Mouse (Mus musculus) erythroid progenitor cell, adult 5-6 weeks (primary cell): ENCODE results near the gene Ndufb10. TPM values are rescaled to one million over a fixed set of nuclear protein-coding genes. Genes with fewer than 3 reads are reported as not detected.

ENCODE experiments used
- ATAC-seq: replicated peaks from 2 replicates; pipeline ENCODE4 v1.8.0; 2016; ENCODE audit warnings: moderate number of reproducible peaks, mild to moderate bottlenecking, moderate TSS enrichment, inconsistent platforms; ENCODE audit not compliant: poor library complexity, low FRiP score, severe bottlenecking
- total RNA-seq, 2 experiments: library from RNA; stranded (forward) in 1 of 2; stranded (reverse) in 1 of 2; fragments of 150-400 nt in 1 of 2; fragments of 186-747, 209-891 nt in 1 of 2; gene quantifications; 2 replicates each; pipeline versions ENCODE4 v1.2.3 to v1.2.4; 2015 to 2017; ENCODE audit warnings: low replicate concordance in 2 of 2

Gene Ndufb10
- total RNA-seq, 2 experiments from 2014 or later: 84.0 to 200 TPM

DNA sequence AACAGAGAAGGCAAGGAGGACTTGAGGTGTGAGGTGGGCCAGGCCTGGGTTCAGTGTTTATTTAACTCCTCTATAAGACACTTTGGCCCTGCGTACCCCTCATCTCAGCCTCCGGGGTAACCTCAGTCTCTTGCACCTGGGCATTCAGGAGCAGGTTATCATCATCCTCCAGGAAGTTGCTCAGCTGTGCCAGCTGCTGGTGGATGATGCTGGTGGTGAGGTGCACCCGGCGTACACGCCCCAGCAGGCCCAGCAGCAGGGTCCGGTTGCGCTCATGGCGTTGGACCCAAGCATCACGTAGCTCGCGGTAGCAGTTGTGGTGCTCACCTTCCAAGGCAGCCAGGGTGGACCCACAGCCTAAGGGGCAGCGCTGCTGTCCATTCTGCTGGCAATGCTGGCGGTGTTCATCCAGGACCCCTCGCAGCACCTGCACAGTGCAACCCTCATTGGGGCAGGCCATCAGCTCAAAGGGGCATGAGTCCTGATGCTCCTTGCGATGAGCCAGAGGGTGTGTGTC, 8.1 kb downstream of the Ndufb10 start:
- ATAC-seq: no peak

DNA sequence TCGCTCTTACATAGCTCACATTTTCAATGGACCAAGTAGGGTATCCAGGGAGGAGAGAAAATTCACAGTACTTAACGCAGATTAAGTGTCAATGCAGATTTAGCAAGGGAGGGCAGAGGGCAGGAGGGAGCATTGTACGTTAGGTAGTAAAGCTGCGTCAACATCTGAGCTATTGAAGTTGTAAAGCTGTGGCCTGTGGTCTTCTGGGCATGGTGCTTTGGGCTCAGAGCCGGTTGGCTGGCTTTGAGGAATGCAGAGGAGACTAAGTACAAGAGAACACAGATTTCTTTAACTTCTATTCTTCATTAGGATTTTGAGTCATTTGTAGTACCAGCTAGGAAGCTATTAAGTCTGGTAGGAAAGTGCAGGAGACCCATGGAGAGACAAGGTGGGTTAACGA, 8.7 kb downstream of the Ndufb10 start:
- ATAC-seq: no peak

DNA sequence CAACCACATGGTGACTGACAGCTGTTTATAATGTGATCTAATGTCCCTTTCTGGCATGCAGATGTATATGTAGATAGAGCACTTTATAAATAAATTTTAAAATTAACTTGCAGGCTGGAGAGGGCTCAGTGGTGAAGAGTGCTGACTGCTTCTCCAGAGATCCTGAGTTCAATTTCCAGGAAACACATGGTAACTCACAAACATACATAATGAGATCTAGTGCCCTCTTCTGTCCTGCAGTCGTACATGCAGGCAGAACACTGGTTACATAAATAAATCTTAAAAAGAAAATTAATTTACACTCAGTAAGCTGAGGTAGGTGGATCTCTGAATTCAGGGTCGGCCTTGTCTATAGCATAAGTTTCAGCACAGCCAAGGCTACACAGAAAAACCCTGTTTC, 15.6 kb downstream of the Ndufb10 start:
- no peak for ATAC-seq

DNA sequence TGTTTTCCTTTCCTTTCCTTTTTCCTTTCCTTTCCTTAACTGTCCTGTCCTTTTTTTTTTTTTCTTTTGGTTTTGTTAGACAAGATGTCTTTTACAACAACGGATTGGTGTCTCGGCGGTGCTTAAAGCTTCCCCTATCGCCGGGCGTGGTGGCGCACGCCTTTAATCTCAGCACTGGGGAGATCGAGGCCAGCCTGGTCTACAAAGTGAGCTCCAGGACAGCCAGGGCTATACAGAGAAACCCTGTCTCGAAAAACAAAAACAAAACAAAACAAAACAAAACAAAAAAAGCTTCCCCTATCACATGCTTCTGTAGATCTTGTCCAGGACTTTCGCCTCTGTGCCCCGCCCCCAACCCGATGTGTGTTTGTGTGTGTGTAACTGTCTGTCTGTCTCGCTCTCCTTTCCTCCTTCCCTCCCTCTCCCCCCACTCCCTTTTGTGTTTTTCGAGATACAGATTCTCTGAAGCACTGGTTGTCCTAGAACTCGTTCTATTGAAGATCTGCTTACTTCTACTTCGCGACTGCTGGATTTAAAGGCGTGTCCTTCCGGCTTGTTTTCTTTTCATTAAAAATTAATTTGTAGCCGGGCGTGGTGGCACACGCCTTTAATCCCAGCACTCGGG, 16.4 kb downstream of the Ndufb10 start:
- peak; percentile 57 for ATAC-seq

DNA sequence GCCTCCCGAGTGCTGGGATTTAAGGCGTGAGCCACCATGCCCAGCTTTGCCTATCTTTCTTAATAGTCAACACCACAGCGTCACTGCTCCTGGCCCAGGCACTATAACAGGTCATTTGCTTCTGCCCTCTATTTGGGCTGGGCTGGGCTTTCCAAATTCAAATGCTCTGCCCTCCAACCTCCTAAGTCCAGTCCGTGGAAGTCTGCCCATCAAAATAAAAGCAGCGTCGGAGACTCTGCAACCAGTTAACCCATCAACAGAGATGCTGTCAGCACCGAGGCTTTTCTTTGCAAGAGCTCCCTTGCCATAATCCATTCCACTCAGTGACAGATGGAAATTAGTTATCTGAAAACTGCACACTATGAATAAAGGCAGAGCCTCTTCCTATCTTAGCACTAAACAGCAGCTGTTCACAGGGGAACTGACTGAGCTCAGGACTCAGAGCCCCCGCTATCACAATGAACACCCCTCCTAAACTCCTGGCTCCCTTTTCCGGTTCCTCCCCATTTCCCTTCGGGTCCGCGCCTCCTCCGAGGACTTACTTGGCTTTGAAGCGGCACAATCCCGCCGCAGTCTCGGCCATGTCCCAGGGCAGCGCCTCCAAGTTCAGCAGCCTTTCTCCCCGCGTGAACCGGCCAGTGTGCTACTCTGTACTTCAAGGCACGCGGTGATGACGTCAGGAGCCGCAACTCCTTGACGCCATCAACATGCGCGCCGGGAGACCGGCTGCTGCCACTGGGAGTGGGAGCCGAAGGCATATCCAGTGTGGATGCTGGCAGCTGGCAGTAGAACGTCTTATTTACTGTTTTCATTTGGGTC, 17.1 kb downstream of the Ndufb10 start, which contains the start of gene Tbl3:
Tbl3 (minus strand) TSS at position 679 of the 819 bp plus-strand sequence.
- ATAC-seq: peak; percentile 89

DNA sequence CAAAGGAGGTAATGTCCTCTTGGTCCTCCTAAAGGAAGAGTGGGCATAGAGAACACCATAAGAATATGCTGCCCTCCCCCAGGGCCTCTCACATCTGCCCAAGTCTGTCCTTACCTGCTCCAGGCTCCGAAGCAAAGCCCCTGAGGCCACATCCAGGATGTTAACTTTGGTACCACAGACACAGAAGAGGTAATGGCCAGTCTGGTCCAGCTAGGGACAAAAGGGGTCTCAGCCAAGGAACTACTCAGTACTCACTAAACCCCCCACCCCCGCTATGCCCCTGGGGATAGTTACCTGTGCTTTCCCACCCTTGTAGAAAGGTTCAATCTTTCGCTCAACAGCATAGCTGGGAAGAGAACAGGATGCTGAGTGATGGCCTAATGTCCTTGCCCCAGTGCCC, 18.5 kb downstream of the Ndufb10 start:
- no peak for ATAC-seq

DNA sequence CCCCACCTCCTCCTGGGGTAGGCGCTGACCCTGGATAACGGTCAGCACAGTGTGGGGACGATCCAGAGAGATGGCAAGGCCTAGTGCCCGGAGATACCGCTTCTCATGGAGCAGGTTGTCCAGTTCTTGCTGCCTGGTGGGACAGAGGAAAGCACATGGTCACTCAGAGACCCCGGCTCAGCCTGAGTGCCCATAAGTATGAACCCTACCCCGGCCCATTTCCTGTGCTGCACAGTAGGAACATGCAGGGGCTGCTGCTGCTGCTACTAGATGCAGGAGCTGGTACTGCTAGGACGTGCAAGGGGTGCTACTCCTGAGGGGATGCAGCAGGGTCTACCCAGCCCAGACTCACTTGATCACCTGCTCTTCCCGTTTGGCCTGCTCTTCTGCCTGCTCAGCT, 23.0 kb downstream of the Ndufb10 start:
- ATAC-seq: no peak

DNA sequence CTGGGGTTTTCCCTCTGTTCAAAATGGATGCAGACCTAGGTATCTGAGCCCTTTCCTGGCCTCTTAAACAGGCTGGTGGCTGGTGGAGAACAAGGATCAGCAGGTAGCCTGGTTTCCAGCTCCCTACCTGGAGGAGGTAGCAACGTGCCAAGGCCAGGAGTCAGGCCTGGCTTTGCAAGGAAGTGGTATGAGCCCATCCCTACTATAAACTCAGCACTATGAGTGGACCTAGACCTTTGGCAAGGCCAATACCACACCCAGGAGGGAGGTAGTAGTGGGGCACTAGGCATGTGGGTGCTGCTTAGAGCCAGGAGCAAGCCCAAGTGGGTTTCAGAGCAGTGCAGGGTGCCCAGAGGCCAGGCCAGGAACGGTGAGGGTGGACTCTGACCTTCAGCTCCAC, 24.8 kb downstream of the Ndufb10 start:
- no peak for ATAC-seq

DNA sequence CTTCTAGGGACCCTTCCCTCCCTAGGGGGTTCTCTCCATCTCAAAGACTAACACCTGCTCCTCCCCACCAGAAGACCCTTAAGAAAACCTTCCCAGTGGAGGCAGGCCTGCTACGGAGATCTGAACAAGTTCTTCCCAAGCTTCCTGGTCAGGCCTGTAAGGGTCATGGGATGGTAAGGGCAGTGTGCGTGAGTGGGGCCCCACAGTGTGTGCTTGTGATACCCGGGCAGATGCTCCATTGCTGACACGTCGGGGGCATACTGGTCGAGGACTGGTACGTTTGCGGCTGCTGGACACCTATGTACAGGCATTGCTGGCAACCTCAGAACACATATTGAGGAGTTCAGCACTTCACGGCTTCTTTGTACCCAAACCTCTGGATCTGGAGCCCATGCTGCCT, 25.6 kb downstream of the Ndufb10 start:
- no peak for ATAC-seq

DNA sequence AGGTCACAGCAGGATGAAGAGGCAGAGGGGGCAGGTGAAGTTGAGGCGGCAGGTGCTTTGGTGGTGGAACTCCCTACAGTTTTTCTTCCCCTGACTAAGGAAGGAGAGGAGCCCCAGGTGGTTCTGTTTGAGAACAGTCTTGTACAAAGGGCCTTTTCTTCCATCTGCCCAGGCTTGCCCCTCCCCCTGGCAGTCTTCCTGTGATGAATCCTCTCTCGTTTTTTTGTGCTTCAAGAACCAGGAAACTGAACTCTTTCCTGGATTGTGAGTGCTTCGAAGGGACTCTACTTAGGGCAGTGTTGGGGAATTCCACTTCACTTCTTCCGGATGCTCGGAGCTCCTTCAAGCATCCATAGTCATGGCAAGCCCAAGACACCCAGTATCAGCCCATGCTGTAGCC, 26.3 kb downstream of the Ndufb10 start:
- no peak for ATAC-seq

DNA sequence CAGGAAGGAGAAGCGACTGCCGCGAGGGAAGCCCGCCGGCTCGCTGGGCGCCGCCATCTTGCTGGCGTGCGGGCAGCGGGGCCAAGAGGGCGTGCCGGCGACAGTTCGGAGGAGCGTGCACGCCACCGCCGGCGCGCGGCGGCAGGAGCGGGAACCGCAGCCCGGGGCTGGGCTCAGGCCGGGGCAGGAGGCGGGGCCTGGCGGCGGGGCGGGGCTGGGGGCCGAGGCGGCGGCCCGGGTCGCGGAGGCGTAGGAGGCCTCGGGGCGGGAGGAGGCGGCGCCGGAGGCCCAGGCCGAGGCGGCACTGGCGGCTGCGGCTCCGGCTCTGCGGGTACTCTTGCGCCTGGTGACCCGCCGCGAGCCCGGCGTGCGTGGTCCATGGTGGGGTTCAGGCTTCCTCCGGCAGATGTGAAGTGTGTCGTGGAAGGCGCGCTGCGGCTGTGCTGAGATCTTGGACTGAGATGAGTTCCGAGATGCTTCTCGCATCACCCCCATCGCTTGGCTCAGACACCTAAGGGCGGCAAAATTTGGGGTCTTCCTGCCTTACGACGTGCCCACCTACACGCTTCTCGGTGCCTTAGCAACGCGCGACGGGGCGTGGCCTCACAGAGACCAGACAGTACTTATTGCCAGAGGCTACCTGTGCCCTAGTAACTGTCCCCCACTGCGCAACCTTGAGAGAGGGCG, 28.1 kb downstream of the Ndufb10 start, which contains the start of the genes Gfer and Noxo1:
Gfer (minus strand) TSS at position 146 of the 687 bp plus-strand sequence.
Noxo1 (plus strand) TSS at position 224 of the 687 bp plus-strand sequence.
- ATAC-seq: peak; percentile 94

DNA sequence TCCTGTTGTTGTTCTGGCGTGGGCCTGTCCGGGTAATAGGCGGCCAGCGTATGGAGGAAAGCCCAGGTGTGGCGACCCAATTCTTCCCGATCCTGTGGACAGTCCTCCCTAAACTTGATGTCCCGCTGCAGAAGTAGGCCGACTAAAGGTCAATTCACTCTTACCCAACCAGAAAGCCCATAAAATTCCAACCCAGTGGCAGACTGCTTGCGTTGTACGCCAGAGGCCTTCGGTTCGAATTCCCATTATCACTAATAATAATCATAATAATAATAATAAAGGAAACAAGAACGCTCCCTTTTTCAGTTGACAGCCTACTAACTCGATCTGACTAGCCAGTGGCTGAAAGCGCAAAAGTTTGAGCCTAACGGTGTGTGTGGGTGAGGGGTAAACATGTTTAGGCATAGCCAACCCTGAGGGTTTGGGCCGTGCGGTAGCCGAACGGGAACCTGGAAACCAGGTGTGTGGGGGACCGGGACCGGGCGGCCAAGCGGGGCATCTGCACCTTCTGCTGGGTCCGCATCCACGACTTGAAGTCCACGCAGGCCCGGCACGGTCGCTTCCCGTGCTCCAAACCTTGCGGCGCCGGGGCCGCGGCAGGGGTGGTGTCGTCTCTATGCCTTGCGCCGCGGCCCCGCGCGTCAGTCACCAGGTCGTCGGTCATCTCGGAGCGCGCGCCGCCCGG, 28.8 kb downstream of the Ndufb10 start:
- ATAC-seq: no peak

DNA sequence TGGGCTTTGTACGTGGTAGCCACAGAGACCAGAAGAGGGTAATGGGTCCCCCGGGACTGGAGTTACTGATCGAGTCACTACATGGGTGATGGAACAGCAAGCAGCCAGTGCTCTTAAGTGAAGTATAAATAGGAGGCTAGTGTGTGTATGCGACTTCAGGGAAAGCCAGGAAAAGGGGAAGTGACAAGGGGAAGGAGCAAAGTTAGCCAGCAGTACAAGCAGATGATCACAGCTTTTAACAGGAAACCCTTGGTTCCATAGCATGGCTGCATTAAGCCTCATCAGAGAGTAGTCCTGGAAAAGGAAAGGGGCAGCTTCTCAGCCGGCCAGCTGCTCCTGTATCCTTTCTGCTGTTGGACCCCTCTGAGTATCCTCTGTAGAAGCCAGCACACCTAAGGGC, 31.9 kb downstream of the Ndufb10 start:
- no peak for ATAC-seq

DNA sequence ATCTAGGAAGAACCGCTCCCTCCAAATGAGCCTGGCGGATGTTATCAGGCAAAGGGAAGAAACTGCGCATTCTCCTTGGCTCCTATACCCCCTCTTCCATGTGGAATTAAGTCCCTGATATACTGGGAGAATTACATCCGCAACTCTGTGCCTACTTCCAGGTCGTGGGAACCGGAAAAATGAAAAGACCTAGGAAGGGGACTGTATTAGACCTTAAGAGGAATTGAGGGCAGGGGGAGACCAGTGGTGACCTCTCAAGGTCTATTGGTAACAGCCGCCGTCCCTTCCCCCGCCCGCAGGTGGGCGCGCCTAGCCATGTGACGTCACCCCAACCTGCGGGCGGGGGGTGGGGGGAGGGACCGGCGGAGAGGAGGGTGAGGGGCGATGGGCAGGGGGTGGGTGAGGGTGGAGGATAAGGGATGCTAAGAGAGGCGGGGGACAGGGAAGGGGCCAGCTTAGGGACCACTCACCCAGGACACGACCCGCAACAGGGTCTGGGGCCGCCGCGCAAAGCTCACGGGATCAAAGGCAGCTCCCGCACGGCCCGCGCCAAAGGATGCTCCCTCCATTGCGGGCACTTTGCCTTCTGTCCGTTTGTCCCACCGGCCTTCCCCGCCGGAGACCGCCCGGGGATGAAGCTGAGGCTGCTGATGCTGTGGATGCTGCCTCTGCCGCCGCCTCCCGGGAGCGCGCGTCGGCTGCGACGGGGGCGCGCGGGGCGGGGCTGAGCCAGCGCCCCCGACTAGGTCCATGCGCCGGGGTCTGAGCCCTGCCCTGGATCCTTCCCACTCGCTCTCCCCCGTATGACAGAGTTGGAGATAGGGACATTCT, 34.8 kb downstream of the Ndufb10 start, which contains the start of gene Syngr3:
Syngr3 (minus strand) TSS at position 705 of the 831 bp plus-strand sequence.
- no peak for ATAC-seq

DNA sequence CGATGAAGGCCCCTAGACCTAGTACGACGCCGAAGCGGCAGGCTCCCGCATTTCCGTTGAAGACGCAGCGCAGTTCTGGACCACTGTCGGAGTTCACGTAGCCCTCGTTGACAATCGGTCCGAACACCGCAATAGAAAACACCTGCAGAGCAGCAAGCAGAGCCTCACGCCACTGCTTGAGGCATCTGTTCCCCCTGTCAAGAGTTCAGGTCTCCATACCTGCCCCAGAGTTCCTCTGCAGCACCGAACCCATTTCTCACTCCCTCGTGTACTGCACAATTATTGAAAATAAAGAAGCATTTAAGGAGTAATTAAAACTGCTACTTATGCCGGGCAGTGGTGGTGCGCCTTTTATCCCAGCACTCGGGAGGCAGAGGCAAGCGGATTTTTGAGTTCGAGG, 36.7 kb downstream of the Ndufb10 start:
- ATAC-seq: 0 out of 2 replicates have a peak, but pooled peaks have one; percentile 17

DNA sequence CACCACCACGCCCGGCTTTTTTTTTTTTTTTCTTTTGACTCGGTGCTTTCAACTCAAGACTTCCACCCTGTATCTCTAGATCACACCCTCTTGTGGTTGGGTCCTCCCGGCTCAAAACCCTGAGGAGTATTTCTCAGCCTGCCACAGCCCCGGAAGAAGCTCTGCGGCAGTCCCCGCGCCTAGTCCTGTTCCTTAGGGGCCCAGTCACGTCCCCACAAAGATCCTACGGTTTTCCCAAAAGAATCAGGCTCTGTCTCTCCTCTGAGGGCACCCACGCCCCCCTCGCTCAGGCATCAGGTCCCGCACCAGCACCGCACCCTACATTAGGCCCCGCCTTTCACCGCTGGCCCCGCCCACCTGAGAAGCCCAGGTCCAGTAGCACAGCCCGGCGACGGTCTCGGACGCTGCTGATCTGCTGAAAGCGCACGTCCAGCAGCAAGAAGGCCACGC, 37.1 kb downstream of the Ndufb10 start:
- ATAC-seq: peak; percentile 72

DNA sequence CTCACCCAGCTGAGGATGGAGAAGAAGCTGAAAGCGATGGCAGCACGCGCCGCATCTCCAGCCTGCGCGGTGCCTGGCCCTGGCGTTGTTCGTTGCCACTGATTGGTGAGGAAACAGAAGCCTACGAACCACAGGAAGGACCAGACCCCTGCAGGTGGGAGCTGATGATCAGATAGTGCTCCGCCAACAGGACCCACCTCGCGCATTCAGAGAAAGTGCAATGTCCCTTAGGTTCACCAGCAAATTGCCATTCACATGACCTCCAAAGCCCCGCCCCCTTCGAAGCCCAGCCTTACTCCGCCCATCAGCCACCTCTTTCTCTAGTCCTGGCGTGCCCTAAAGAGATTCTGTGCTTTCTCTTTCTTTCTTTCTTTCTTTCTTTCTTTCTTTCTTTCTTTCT, 37.8 kb downstream of the Ndufb10 start:
- peak; percentile 70 for ATAC-seq

DNA sequence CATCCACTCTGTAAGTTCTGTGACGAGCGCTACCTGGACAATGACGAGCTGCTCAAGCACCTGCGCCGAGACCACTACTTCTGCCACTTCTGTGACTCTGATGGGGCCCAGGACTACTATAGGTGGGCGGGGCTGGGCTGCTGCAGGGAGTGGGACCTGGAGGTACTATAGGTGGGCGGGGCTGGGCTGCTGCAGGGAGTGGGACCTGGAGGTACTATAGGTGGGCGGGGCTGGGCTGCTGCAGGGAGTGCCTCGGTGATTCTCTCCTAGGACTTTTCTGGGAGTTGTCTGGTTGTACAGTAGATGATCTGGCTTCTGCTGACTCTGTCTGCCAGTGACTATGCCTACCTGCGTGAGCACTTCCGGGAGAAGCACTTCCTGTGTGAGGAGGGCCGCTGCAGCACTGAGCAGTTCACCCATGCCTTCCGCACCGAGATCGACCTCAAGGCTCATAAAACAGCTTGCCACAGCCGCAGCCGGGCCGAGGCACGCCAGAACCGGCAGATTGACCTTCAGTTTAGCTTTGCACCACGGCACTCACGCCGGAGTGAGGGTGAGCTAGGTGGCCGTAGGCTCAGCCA, 46.7 kb downstream of the Ndufb10 start:
- no peak for ATAC-seq
